Mouse (Mus musculus) thymus, postnatal 36 days (tissue): ENCODE measurements around the gene Hoxb3.

Experiments
- DNase-seq, 2 experiments: peaks; one replicate each; pipeline ENCODE4 v3.0.0; 2022; ENCODE audit warnings: mixed read lengths in 2 of 2

Gene Hoxb3

DNA sequence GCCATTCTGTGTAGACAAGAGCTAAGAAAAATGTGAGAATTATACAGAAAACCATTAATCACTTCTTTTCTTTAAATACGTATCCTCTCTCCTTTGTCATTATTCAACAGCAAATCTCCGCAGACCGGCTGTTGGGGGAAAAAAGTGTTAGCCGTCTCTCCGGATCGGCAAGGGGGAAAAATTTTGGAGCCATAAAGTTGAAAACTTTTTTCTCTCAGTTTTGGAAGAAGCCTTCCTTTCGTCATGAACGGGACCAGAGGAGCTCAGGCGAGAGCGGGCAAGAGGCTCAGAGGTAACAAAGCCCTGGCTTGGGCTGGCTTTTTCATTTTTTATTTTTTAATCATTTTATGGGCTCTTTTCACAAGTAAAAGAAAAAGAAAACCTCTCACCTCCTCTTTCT is at the start of gene Hoxb3:
Gene Hoxb3, plus strand, starts transcription at position 173 of the 400 bp plus-strand sequence.
- DNase-seq = no peak

DNA sequence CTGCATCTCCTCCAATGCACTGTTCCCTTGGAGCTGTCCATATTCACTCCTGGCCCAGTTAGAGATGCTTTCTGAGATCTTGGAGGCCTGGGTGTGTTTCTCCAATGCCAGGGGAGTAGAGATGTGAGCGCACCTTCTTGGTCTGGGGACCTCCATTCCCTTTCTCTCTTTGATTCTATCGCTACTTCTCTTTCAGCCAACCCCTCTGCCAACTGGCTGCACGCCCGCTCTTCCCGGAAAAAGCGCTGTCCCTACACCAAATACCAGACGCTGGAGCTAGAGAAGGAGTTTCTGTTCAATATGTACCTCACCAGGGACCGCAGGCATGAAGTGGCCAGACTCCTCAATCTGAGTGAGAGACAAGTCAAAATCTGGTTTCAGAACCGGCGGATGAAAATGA is 48.7 kb upstream of the Hoxb3 start:
- DNase-seq = no peak

DNA sequence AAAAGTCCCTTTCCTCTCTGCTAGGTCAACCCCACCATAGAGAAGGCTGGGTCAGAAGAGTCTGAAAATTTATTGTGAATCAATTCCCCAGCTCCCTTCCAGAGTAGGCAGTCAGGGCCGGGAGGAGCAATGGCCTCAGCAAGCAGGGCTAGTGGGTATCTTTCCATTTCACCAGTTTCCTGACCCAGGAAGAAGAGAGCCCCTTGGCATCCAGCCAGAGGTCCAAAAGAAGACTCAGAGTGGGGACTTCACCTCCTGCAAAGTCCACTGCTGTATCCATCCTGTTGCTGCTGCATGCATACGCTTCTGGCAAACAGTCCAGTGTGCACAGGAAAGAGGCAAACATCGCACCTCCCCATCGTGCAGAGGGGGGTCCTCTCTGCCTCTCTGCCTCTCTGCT is 47.2 kb upstream of the Hoxb3 start:
- no peak for DNase-seq

DNA sequence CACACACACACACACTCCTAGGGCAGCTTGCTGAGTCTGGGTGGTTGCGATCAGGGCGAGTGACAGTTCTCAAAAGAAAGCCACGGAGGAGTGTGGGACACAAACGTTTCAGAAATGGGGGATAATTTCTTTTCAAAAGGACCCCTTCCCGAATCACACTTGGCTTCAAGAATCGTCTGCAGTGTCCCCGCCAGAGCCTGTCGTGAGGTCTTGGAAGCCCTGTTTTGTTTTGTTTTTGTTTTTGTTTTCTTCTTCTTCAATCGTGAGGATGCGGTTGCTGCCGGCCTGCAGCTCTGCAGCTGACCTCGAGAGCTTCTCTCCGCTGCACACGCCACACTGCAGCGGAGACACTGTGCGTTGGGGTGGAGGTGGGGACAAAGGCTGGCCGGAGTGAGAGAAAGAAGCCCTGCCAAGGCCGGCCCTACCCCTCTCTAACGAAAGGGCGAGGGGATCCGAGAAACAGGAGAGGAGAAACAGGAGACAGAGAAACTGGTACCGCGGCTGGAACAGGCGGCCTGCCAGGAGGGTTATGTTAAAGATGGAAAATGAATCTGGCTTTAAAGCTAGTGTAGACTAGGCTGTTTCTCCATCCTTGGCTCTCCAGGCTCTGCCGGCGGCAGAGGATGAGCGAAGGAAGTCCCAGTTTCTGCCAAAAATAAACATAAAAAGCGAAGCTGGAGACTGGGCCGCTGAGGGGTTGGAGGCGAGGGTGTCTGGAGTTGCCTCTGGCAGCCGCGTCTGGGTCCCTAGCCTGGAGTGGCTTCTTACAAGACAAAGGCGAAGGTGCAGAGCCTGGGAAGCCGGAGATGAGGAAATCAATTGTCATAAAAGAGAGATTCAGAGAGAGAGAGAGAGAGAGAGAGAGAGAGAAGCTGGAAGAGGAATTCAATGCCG is 45.7 kb upstream of the Hoxb3 start:
- no peak for DNase-seq

DNA sequence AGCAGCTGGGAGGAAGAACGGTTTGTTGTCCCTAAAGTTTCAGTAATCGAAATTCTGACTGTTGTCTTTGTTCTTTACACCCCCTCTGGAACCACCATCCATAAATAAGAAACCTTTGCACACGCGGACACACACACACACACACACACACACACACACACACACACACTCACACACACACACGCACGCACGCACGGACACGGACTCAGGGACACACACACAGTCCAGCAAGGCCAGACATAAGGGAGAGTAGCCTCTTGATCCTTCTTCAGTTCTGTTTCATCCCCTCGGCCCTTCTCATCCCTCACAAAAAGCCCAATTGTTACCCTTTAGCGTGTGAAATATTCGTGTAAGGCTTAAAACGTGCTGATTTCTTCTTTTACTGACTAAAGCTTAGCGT is 44.8 kb upstream of the Hoxb3 start:
- no peak for DNase-seq

DNA sequence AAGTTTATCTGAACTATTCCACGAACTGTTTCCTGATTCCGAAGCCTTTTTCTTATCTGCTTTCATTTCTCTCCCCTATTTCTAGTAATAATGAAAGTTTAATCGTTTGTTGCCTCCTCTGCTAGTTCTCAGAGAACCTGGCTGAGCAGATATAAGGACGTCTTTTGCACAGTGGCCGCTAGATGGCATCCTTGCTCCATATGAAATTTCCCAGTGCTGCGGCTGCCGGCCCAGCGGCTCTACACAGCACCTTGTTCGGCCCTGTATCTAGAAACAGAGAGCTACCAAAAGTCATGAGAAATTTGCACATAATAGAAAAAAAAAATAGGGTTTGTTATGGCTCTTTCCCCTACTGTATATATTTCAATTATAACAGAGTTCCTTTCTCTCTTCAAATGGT is 44.4 kb upstream of the Hoxb3 start:
- peak; percentile 70 to 75 for DNase-seq

DNA sequence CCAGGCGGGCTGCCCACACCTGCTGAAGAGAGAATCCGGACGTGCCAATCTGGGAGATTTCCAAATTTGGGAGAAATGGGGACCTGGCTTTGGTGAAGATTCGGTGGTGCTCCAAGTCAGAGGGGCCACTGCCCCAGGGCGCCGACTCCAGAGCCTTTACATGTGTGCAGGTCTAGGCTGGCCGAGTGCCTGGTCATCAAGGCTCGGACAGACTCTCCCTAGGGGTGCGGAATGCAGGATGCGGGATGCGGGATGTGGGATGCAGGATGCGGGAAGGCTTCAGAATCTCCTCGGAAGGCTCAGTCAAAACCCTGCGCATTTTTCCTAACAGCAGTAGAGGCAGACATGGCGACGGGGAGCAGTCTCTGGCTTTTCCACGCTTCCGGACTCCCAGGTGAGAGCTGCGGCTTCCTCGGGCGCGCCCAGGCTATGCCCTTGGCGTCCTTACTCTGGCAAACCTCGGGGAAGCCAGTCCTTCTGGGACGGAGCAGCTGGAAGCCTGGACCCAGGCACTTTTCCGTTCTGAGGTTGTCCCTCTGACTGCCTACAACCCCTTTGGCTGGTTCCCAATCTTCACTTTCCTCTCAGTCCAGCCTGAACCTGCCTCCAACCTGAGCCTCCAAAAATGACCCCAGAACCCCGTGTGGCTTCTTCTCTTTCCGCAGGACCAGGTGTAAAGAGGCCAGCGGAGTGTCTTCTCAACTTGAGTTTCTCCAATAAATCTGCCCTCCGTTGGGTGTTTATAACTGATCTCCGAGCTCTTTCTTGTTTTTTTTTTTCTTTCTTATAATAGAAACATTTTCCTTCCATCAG is 43.5 kb upstream of the Hoxb3 start:
- DNase-seq = no peak

DNA sequence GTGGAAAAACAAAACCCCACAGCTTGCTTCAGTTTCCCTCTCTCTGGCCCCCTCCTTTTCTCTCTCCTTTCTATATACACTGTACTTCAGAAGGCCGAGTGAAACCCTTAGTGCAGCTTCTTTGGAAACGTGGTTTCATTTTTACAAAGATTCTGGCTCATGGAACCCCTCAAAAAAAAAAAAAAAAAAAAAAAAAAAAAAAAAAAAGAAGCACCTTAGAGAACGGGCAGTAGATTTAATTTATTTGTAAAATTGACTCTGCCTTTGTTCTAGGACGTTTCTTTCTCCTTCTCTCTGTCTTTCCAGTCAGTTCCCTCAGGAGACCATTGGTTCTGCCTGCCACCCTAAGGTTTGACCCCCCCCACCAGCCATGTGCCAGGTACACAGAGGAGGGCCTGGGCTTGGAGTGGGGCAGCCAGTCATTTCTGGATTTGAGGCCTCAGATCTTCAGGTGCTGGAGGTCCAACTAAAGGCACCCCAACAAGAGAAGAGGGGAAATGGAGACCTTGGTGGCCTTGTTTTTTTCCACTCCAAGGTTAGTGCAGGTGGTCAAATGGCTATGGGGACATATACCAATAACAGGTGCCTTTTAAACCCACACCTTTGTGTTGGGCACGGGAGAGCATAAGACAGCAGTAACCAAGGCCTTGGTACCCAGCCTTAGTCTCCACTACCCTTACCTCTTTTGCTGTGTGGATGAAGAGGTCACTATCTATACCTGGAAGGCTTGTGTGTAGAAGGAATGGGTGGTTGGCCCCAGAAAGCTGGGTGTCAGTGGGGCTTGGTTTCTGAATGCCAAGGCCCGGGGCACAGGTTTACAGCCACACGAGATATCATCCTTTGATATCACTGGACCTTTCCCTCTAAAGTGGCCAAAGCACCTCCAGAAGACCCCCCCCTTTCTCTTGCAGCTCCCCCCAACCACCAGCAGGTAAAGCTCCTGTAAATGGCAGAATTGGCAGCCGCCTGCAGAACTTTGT is 42.4 kb upstream of the Hoxb3 start:
- no peak for DNase-seq

DNA sequence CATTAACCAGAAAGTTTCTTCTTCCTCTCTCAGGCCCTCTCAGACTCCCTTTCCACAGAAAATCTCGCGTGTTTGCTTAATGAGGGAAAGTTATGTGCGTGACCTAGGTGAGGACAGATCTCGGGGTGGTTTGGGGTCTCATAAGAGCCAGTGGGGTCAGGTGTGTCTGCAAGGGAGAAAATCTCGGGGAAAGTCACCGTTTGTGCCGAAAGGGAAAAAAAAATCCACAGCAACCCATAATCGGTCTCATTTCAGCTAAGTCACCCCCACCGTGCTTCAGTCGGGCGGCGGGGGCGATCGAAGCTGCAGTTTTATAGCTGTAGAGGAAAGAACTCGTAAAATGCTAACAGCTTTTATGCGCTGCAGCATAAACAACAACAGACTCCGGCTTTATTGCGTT is 41.7 kb upstream of the Hoxb3 start:
- DNase-seq = no peak

DNA sequence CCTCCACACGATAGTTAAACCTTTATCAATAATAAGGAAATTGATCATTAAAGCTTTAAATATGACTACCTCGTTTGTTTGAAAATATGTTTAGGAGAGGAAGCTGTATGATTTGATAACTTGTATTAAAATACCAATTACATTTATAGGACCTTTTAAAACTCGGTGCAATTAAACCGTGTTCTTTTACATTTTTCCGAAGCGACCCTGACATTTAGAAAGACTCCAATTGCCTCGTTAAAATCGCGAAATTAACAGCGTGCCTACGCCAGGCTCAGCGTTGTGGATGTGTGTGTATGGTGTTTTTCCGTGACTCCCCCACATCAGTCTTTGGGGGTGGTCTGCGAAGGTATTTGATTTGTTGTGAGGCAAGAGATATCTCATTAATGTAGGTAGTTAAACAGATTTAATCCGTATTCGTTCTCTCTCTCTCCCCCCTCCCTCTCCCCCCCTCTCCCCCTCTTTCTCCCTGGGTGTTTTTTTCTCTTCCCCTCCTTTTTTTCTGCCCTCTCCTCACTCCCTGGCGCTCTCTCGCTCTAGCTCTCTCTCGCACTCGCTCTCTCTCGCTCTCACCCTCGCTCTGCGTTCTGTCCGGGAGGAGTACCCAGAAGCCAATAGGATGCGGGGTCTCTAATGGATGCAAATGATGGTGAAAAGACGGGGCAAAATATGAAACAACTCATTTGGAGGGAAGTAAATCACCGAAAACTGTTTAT is 41.1 kb upstream of the Hoxb3 start, which contains the start of gene Hoxb8:
Gene Hoxb8, plus strand, starts transcription at position 51 of the 716 bp plus-strand sequence.
- no peak for DNase-seq

DNA sequence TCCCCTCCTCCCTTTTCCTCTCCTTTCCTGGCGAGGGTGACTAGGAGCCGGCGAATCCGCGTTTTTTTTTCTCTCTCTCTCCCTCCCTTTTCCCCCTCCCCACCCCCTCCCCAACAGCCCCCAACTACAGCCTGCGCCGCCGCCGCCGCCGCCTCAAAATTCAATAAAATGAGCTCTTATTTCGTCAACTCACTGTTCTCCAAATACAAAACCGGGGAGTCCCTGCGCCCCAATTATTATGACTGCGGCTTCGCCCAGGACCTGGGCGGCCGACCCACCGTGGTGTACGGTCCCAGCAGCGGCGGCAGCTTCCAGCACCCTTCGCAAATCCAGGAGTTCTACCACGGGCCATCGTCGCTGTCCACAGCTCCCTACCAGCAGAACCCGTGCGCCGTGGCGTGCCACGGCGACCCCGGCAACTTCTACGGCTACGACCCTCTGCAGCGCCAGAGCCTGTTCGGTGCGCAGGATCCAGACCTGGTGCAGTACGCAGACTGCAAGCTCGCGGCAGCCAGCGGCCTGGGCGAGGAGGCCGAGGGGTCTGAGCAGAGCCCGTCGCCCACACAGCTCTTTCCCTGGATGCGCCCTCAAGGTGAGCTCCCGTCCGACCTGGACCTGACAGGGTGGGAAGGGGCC is 40.2 kb upstream of the Hoxb3 start:
- DNase-seq = no peak

DNA sequence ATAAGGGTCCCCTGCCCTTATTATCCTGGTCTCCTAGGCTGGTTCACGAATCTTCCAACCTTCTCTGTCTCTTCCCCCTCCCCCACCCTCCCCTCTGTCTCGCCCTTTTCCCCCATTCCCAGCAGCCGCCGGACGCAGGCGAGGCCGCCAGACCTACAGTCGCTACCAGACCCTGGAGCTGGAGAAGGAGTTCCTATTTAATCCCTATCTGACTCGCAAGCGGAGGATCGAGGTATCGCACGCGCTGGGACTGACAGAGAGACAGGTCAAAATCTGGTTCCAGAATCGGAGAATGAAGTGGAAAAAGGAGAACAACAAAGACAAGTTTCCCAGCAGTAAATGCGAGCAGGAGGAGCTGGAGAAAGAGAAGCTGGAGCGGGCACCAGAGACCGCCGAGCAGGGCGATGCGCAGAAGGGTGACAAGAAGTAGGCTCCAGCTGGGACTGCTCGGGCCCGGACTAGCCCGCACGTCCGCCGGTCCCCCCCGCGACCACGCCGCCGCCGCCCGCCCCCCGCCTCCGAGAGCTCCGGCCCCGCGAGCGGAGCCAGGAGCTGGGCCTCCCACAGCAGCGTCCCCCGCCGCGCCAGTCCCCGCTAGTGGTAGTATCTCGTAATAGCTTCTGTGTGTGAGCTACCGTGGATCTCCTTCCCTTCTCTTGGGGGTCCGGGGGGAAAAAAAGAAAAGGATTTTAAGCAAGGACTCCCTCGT is 38.9 kb upstream of the Hoxb3 start:
- no peak for DNase-seq

DNA sequence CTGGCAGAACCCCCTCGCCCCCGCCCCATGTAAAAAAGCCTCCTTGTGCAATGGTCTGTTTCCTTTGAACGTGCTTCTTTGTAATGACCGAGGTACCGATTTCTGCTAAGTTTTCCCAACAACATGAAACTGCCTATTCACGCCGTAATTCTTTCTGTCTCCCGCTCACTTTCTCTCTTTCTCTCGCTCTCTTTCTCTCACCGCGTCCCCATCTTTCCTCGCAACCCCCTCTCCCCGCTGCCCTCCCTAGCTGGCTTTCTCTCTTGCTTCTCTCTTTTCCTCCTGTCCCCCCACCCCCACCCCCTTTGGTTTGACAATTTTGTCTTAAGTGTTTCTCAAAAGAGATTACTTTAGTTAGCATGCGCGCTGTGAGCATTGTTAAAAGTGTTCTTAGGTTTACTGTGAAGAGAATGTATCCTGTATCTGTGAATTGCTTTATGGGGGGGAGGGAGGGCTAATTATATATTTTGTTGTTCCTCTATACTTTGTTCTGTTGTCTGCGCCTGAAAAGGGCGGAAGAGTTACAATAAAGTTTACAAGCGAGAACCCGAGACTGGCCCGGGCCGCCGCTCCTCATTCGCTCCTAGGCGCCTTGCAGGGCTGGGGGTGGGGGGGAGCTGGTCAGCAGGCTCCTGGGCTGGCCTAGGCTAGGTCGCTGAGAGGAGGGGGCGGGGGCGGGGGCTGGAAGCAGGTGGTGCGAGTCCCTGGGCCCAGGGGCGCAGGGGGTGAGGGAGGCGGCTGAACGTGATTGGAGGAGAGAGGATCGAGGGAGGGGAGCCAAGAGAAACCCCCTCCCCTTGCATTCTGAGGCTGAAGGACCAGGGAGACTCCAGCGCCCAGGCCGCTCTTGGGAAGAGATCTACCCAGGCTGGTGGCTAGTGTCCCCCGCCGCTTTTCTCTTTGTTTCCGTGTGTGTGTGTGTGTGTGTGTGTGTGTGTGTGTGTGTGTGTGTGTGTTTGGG is 38.1 kb upstream of the Hoxb3 start:
- no peak for DNase-seq

DNA sequence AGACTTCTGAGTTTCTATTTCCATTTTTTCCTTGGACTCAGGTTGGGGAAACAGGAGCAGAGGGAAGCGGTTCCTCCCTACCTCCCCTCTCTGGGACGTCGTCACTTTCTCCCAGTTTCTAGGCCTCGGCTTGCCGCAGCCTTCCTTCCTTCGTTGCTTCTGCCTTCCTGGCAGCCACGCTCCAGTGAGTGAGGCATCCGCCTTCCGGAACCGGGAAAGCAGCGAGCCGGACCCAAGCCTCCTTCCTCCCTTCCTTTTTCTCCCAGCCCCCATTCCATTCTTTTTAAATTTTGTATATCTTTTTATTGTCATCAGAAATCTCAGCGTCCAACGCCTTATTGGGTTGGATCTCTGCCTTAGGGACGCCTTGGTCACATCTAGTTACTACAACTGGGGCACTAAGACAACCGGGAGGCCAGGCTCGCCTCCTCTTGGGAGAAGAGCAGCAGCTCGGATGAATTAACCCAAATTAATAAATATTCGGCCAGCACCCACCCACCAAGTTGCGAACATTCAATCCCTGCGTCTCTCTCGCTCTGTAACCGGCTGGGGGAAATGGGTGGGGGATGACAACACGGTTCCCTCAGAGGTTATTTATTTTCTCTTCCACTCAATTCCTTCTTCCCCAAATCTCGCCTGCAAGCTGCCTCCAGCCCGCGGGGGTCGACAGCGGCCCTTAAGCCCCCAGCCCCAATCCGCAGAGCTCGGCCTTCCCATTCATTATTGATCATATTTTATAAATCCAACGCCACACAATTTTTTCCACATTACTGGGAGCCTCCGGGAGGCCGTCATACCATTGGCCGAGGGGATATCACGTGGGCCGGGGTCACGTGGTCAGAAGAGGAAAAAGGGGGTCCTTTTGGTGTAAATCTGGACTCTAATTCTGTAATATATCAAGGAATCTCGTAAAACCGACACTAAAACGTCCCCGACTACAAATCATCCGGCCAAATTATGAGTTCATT is 37.1 kb upstream of the Hoxb3 start, which contains the start of gene Hoxb7:
Gene Hoxb7, plus strand, starts transcription at position 853 of the 968 bp plus-strand sequence.
- DNase-seq = no peak

DNA sequence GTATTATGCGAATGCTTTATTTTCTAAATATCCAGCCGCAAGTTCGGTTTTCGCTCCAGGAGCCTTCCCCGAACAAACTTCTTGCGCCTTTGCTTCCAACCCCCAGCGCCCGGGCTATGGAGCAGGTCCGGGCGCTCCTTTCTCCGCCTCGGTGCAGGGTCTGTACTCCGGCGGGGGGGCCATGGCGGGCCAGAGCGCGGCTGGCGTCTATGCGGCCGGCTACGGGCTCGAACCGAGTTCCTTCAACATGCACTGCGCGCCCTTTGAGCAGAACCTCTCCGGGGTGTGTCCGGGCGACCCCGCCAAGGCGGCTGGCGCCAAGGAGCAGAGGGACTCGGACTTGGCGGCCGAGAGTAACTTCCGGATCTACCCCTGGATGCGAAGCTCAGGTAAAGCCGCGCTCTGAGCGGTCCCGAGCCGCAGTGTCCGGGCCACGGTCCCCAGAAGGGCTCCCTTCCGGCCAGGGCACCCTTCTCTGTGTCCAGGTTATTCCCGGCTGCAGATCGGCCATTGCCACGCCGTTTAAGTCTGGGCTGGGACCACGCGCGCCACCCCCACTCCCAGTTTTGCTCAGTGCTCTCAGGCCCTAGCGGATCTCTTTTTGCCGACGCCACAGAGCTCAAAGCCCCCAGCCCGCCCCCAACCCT is 36.3 kb upstream of the Hoxb3 start:
- no peak for DNase-seq

DNA sequence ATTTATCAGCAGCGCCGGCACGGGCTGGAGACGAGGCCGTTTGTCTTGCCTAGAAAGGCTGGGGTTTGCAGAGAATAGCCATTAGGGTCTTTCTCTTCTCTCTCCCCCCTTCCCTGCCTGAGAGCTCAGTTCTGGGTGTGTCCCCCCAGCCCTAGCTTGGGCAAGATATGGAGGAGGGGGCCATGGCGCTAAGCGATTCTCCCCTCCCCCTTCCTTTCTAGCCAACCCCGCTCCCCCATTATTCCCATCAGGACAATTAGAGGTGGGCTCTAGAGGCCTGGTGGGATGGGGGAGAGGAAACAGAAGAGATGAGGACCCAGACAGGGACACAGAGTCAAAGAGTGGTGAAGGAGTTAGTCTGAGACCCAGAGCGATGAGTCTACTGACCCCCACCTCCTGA is 35.7 kb upstream of the Hoxb3 start:
- no peak for DNase-seq

DNA sequence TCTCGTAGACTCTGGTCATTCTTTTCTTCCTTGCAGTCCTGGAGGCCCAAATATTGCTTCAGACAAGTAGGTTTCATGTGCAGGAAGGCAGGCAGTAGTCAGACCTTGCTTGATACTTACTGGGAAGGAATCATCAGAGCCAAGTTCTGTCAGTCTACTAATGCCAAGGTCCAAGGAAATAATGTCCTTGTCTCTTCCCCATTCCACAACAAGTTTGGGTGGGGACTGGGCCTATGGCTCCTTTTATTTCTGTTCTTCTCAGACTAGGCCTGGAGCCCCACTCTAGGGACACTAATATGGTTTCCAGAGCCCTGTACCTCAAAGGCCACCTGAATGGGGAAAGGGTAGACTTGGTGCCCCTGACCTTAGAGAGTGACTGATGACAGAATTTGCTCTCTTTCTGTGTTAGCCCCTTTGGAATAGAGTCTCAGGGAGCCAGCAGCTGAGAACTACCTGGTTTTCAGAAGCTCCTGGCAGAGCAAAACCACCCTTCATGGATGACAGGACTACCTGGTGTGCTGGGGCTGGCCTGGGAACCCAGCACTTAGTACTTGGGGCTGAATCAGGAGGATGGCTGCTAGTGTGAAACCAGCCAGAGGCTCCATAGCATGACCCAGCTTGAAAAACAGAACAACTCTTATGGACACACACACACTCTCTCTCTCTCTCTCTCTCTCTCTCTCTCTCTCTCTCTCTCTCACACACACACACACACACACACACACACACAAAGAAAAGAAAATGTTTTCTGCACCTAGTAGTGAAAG is 34.5 kb upstream of the Hoxb3 start:
- DNase-seq = no peak
